Mouse (Mus musculus) heart, postnatal 0 days (tissue): Measurements from ENCODE around the gene Tnip3. TPM values are rescaled to one million over a fixed set of nuclear protein-coding genes. Genes with fewer than 3 reads are reported as not detected.

Source experiments
- ATAC-seq: fragments of 200-750 bp; cut with Nextera tagmentation; 2 replicates; pipeline ENCODE4 v1.8.0; 2017; ENCODE audit warnings: low read depth, moderate number of reproducible peaks, moderate library complexity; ENCODE audit not compliant: insufficient read depth
- DNase-seq: peaks from one replicate; pipeline ENCODE4 v3.0.0-alpha.2; 2016; ENCODE audit warnings: low spot score
- H3K27ac ChIP-seq: fragments of 300-500 bp; sonication (generic); 2 replicates; pipeline ENCODE4 v1.5.1; 2014; ENCODE audit warnings: low read depth, mild to moderate bottlenecking
- H3K27me3 ChIP-seq: fragments of 300-500 bp; sonication (generic); 2 replicates; pipeline ENCODE4 v1.6.1; 2014; ENCODE audit warnings: low read length, mixed read lengths; ENCODE audit not compliant: control insufficient read depth, insufficient read depth
- H3K36me3 ChIP-seq: fragments of 300-500 bp; sonication (generic); replicated peaks from 2 replicates; pipeline ENCODE4 v1.6.1; 2014; ENCODE audit warnings: low read length, mixed read lengths; ENCODE audit not compliant: control insufficient read depth, insufficient read depth
- H3K4me1 ChIP-seq: fragments of 300-500 bp; sonication (generic); 2 replicates; pipeline ENCODE4 v1.6.1; 2014; ENCODE audit warnings: antibody characterized with exemption; ENCODE audit not compliant: control insufficient read depth, insufficient read depth
- H3K4me2 ChIP-seq: fragments of 300-500 bp; sonication (generic); 2 replicates; pipeline ENCODE4 v1.6.1; 2014; ENCODE audit warnings: low read depth, mild to moderate bottlenecking, low read length, moderate library complexity
- H3K4me3 ChIP-seq: fragments of 300-500 bp; sonication (generic); 2 replicates; pipeline ENCODE4 v1.5.1; 2014; ENCODE audit warnings: low read depth, low read length
- H3K9ac ChIP-seq: fragments of 300-500 bp; sonication (generic); replicated peaks from 2 replicates; pipeline ENCODE4 v1.6.1; 2014; ENCODE audit warnings: low read depth, low read length, mixed read lengths
- H3K9me3 ChIP-seq: fragments of 300-500 bp; sonication (generic); replicated peaks from 2 replicates; pipeline ENCODE4 v1.6.1; 2016; ENCODE audit warnings: low read length; ENCODE audit not compliant: control insufficient read depth
- CTCF ChIP-seq: IDR thresholded peaks from 2 replicates; pipeline ENCODE4 v1.5.1; 2016; ENCODE audit warnings: antibody characterized with exemption, control low read depth, low read depth
- EP300 ChIP-seq: IDR thresholded peaks from 2 replicates; pipeline ENCODE4 v1.6.1; 2016; ENCODE audit warnings: antibody characterized with exemption, low read depth
- WGBS: fragments of 180-500 bp; shearing (Covaris S2); extraction: QIAGEN DNeasy Blood & Tissue Kit; methylation state at CpG from one replicate; pipeline ENCODE4 v1.1.7; 2014; 5-methylcytosine and 5-hydroxymethylcytosine counted together
- polyA plus RNA-seq: library from polyadenylated mRNA; unstranded; fragments of >200 nt; fragmentation: Nextera tagmentation; extraction: Ambion mirVana; gene quantifications from 2 replicates; pipeline ENCODE4 v1.2.1, GENCODE M21; 2015
- total RNA-seq: library from RNA; depleted of rRNA; stranded (reverse); fragments of >200 nt; gene quantifications from 2 replicates; pipeline ENCODE4 v1.2.3, GENCODE M21; 2014; ENCODE audit warnings: low replicate concordance; rRNA removed

Tnip3 gene
- 4.4 TPM in 1 of 2 replicates, not detected in the other for total RNA-seq
- 2.0 and 2.1 TPM in 2 replicates for polyA plus RNA-seq

DNA sequence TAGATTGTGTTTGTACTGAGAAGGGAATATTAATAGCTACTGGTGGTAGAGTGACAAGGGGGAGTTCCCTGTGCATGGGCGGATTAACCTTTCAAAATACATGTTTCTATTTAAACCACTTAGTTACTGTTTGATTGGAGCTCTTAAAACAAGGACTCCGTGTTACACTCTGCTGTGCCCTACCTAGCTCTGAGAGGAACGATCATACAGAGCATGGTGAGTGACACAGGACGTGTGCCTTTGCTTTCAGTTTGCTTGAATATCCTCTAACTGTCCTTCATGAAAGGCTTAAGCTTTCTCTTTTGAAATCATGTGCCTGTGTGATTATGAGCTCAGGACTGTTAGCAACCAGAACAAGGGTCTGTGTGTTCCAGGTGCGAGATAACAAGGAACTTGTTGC is at the start of gene Tnip3:
Gene Tnip3 (plus strand): TSS at position 122 of the 400 bp plus-strand sequence.
- no peak for TF ChIP-seq EP300
- no peak for TF ChIP-seq CTCF
- ATAC-seq: peak; percentile 95
- no peaks in the 10 kb centered on the region for H3K27me3 ChIP-seq
- H3K4me2 ChIP-seq: peak within 1 kb of the TSS; percentile 37
- peak; percentile 60 for DNase-seq
- H3K36me3 ChIP-seq: no peaks in the 10 kb centered on the region
- H3K4me1 ChIP-seq: no peaks in the 10 kb centered on the region; the same call in 1 of the 2 replicates
- no peak within 1 kb of the TSS for H3K9ac ChIP-seq
- no peaks in the 10 kb centered on the region for H3K9me3 ChIP-seq
- peak within 1 kb of the TSS; percentile 3; the same call in 1 of the 2 replicates for H3K4me3 ChIP-seq
- H3K27ac ChIP-seq: peak within 1 kb of the TSS; percentile 71
- 34% methylated on average over 5 of the region's 5 CpGs for WGBS

DNA sequence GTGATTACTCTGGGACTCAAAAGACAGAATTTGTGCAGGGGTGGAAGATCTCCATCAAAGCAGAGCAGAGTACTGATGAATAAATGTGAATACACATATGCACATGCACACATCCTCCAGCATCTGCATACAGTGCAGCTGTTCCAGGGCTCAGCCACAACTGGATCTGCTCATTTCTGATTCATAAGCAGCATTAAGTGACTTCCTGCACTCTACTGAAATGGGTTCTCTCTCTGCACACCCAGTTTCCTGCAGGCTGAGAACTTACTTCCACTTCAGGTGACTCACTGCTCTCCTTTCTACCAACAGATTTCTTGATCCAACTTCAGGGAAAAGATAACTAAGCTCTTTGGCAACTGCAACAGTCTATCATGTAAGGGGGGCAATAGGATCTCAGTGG is 26.3 kb upstream of the Tnip3 start:
- DNase-seq (no peak), ATAC-seq (no peak)
- Histone ChIP-seq H3K27me3 (no peaks in the 10 kb centered on the region), H3K36me3 (no peaks in the 10 kb centered on the region), H3K4me2 (no peak overlapping the region), H3K4me1 (no peaks in the 10 kb centered on the region), H3K27ac (no peak overlapping the region), H3K4me3 (no peak overlapping the region), H3K9ac (no peak overlapping the region), H3K9me3 (no peaks in the 10 kb centered on the region)
- TF ChIP-seq EP300 (no peak), CTCF (no peak)

DNA sequence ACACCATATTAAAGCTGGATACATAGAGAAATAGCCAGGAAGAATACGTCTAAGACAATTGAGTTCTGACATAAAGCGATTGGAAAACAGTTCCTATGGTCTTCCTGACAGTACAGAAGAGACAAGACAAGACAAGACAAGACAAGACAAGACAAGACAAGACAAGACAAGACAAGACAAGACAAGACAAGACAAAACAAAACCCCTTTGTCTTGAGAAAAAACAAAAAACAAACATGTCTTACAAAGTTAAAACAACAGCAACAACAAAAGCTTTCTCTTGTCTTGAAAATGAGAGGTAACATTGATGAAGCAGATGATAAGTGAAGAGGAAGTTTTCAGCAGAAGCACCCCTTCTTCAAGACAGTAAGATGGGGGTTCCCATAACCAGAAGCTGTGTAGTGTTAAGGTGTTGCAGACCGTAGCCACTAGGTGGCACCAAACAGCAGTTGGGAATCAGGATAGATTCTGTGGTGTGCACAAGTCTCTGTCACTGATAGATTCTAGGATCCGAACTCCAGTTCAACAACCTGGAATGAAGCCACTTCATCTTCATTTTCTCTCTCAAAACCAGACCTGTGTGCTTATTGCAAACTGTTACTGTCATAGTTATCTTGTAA is 15.0 kb upstream of the Tnip3 start:
- no peak overlapping the region for H3K27ac ChIP-seq
- no peaks in the 10 kb centered on the region for H3K36me3 ChIP-seq
- H3K9ac ChIP-seq: no peak overlapping the region
- H3K9me3 ChIP-seq: no peaks in the 10 kb centered on the region
- H3K4me2 ChIP-seq: no peak overlapping the region
- no peaks in the 10 kb centered on the region for H3K4me1 ChIP-seq
- TF ChIP-seq EP300 (no peak), CTCF (peak; percentile 96)
- H3K27me3 ChIP-seq: no peaks in the 10 kb centered on the region
- DNase-seq (peak; percentile 69), ATAC-seq (no peak; the same call in 1 of the 2 replicates)
- no peak overlapping the region for H3K4me3 ChIP-seq
- WGBS: 33% methylated on average over 4 of the region's 4 CpGs

DNA sequence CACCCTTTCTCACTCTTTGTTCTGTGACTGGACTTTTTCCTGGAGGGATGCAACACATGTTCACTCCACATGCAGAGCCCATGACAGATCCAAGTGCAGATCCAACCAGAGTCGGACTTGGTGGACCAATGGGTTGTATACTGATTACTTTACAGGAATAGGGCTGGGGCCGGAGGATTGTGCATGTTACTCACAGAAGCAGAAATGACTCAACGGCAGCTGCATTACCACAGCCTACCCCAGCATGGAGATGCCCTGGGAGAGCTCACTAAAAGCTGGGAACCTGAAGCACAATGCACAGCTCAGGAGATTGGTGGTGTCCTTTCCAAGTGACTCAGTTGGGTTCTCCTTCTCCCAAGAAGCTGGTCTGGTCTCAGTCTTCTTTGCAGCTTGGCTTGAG is 11.3 kb upstream of the Tnip3 start:
- TF ChIP-seq CTCF (no peak), EP300 (no peak)
- Histone ChIP-seq H3K9me3 (no peaks in the 10 kb centered on the region), H3K4me1 (no peaks in the 10 kb centered on the region), H3K9ac (no peak overlapping the region), H3K27me3 (no peaks in the 10 kb centered on the region), H3K27ac (no peak overlapping the region), H3K36me3 (no peaks in the 10 kb centered on the region), H3K4me2 (no peak overlapping the region), H3K4me3 (no peak overlapping the region)
- DNase-seq (no peak), ATAC-seq (no peak)
- WGBS: 87% methylated on average over 3 of the region's 3 CpGs

DNA sequence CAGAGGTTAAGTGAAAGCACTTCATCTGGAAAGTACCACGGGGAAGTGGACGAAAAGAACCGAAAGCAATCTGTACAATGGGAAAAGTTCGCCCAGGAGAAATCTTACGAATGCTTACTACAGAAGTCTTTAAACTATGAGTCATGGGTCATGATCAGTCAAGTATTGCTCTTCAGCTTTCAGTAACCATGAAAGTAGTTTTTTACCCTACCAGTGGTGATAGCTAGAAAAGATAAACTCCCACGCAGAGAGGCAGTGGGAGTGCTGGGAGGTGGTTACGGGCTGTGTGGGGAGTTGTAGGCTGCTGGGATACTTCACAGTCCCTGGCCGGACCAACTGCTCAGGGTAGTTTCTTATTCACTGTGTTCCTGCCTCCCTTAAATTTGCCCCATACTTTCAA is 8.4 kb upstream of the Tnip3 start:
- H3K4me3 ChIP-seq: no peak overlapping the region
- ATAC-seq (no peak), DNase-seq (no peak)

DNA sequence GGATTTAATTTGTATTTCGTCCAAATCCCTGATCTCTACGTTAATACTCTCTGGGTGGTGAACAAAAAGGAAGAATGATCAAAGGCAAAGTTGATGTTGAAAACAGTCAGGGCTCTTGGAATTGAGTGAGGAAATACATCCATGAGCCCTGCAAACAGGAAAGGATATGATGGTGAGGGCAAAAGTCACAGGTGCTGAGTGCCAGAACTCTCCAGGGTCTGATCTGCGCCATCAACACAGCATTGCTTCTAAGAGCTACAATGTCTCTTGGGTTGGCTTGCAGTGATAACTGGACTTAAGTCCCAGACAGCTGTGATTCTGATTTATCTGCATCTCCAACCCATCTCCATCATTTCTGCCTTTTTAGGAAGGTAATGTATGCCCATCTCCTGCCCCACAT is 4.3 kb upstream of the Tnip3 start:
- DNase-seq (no peak), ATAC-seq (no peak)
- H3K4me1 ChIP-seq: no peaks in the 10 kb centered on the region
- H3K4me2 ChIP-seq: no peak overlapping the region
- WGBS: 73% methylated on average over 3 of the region's 3 CpGs
- H3K9ac ChIP-seq: no peak overlapping the region
- no peak overlapping the region for H3K27ac ChIP-seq
- no peaks in the 10 kb centered on the region for H3K36me3 ChIP-seq
- no peaks in the 10 kb centered on the region for H3K9me3 ChIP-seq
- no peaks in the 10 kb centered on the region for H3K27me3 ChIP-seq
- TF ChIP-seq EP300: no peak
- no peak for TF ChIP-seq CTCF
- H3K4me3 ChIP-seq: no peak overlapping the region

More for the DNA sequence above, 8.4 kb upstream of the Tnip3 start:
- no peak for TF ChIP-seq CTCF
- no peak for TF ChIP-seq EP300
- H3K27ac ChIP-seq: no peak overlapping the region
- H3K27me3 ChIP-seq: no peaks in the 10 kb centered on the region
- WGBS: 73% methylated on average over 8 of the region's 8 CpGs
- H3K9ac ChIP-seq: no peak overlapping the region
- no peaks in the 10 kb centered on the region for H3K4me1 ChIP-seq
- H3K36me3 ChIP-seq: no peaks in the 10 kb centered on the region
- H3K9me3 ChIP-seq: no peaks in the 10 kb centered on the region
- no peak overlapping the region for H3K4me2 ChIP-seq
